Mouse (Mus musculus) kidney, adult 2 months (tissue): ENCODE measurements around the gene Mybpc1. TPM values are rescaled to one million over a fixed set of nuclear protein-coding genes. Genes with fewer than 3 reads are reported as not detected.
"Not testable (repeated sequence)": the region's sequence is repeated elsewhere in the genome, so short reads cannot be mapped to it uniquely, and the experiment has no call there.

Experiments
- DNase-seq: peaks from one replicate; pipeline ENCODE4 v3.0.0; 2021
- H3K27ac ChIP-seq: fragments of 200-500 bp; 2 replicates; pipeline ENCODE4 v1.5.1; 2012; ENCODE audit warnings: low read depth, low read length, control low read depth, inconsistent platforms; ENCODE audit not compliant: insufficient read depth
- H3K27me3 ChIP-seq: fragments of 200-500 bp; replicated peaks from 2 replicates; pipeline ENCODE4 v1.6.1; 2012; ENCODE audit warnings: mild to moderate bottlenecking, moderate library complexity, low read length, inconsistent platforms; ENCODE audit not compliant: control insufficient read depth, insufficient read depth
- H3K36me3 ChIP-seq: fragments of 200-500 bp; 2 replicates; pipeline ENCODE4 v1.6.1; 2012; ENCODE audit warnings: mild to moderate bottlenecking, moderate library complexity, low read length, inconsistent platforms; ENCODE audit not compliant: control insufficient read depth, insufficient read depth
- H3K4me1 ChIP-seq: fragments of 200-500 bp; 2 replicates; pipeline ENCODE4 v1.6.1; 2011; ENCODE audit warnings: low read length; ENCODE audit not compliant: control insufficient read depth, insufficient read depth
- H3K4me3 ChIP-seq: fragments of 200-500 bp; 2 replicates; pipeline ENCODE4 v1.5.1; 2011; ENCODE audit warnings: mild to moderate bottlenecking, low read depth, low read length, control low read depth; ENCODE audit not compliant: insufficient read depth
- CTCF ChIP-seq: fragments of 200-500 bp; conservative IDR thresholded peaks from 2 replicates; pipeline ENCODE4 v1.5.1; 2011; ENCODE audit warnings: low read depth, mild to moderate bottlenecking, control low read depth, low read length, moderate library complexity, mixed read lengths; ENCODE audit not compliant: insufficient read depth, insufficient read length
- POLR2A ChIP-seq: fragments of 200-500 bp; IDR thresholded peaks from one replicate; pipeline ENCODE4 v1.6.1; 2011; ENCODE audit warnings: low read depth, low read length, control low read depth
- WGBS: fragments of 180-500 bp; shearing (Covaris S2); methylation state at CpG from one replicate; pipeline ENCODE4 v1.1.7; 2018; 5-methylcytosine and 5-hydroxymethylcytosine counted together
- polyA plus RNA-seq: library from polyadenylated mRNA; depleted of rRNA; stranded (reverse); fragments of >200 nt; gene quantifications from 2 replicates; pipeline ENCODE4 v1.2.3, GENCODE M21; 2012

Mybpc1 gene
- polyA plus RNA-seq, 1 experiment: 7.8 TPM

- no peaks in the 10 kb centered on the region for H3K36me3 ChIP-seq
- no peaks in the 10 kb centered on the region for H3K27me3 ChIP-seq
- no peak overlapping the region for H3K4me3 ChIP-seq
- WGBS: 88% methylated on average over 6 of the region's 6 CpGs
- TF ChIP-seq POLR2A: no peak
- TF ChIP-seq CTCF: no peak
- no peak overlapping the region for H3K27ac ChIP-seq
- no peak for DNase-seq
- no peaks in the 10 kb centered on the region for H3K4me1 ChIP-seq
These were observed 47.9 kb downstream of the Mybpc1 start for GRCm38 (mm10) chr10:88557046-88557445.

- no peak overlapping the region for H3K27ac ChIP-seq
- H3K4me1 ChIP-seq: no peaks in the 10 kb centered on the region
- H3K4me3 ChIP-seq: no peak overlapping the region
- H3K27me3 ChIP-seq: no peaks in the 10 kb centered on the region; the same call in 1 of the 2 replicates
- no peaks in the 10 kb centered on the region for H3K36me3 ChIP-seq
- 96% methylated on average over 2 of the region's 2 CpGs for WGBS
- TF ChIP-seq CTCF (0 out of 2 replicates have a peak, but pooled peaks have one; percentile 4), POLR2A (no peak)
- no peak for DNase-seq
These were observed 52.2 kb downstream of the Mybpc1 start for GRCm38 (mm10) chr10:88552738-88553137.

GRCm38 (mm10) chr10:88550225-88550624, 54.7 kb downstream of the Mybpc1 start:
- TF ChIP-seq CTCF (0 out of 2 replicates have a peak, but pooled peaks have one; percentile 15), POLR2A (no peak)
- H3K4me1 ChIP-seq: no peaks in the 10 kb centered on the region
- no peak overlapping the region for H3K27ac ChIP-seq
- no peak for DNase-seq
- H3K27me3 ChIP-seq: no peaks in the 10 kb centered on the region; the same call in 1 of the 2 replicates
- WGBS: 87% methylated on average over 3 of the region's 3 CpGs
- H3K4me3 ChIP-seq: no peak overlapping the region
- H3K36me3 ChIP-seq: no peaks in the 10 kb centered on the region

GRCm38 (mm10) chr10:88547635-88548034, 57.3 kb downstream of the Mybpc1 start:
- no peaks in the 10 kb centered on the region; the same call in 1 of the 2 replicates for H3K27me3 ChIP-seq
- WGBS: 55% methylated on average over 2 of the region's 2 CpGs
- no peak overlapping the region for H3K4me3 ChIP-seq
- H3K36me3 ChIP-seq: no peaks in the 10 kb centered on the region
- DNase-seq: no peak
- no peak for TF ChIP-seq CTCF
- no peaks in the 10 kb centered on the region for H3K4me1 ChIP-seq
- H3K27ac ChIP-seq: no peak overlapping the region

GRCm38 (mm10) chr10:88530631-88531030, 74.3 kb downstream of the Mybpc1 start:
- Histone ChIP-seq H3K4me1 (no peaks in the 10 kb centered on the region), H3K27me3 (no peaks in the 10 kb centered on the region), H3K27ac (no peak overlapping the region), H3K4me3 (no peak overlapping the region), H3K36me3 (no peaks in the 10 kb centered on the region)
- no peak for DNase-seq
- TF ChIP-seq CTCF (no peak), POLR2A (no peak)
- 73% methylated on average over 5 of the region's 5 CpGs for WGBS

- no peaks in the 10 kb centered on the region for H3K27me3 ChIP-seq
- no peak overlapping the region for H3K4me3 ChIP-seq
- no peak overlapping the region for H3K27ac ChIP-seq
These were observed 80.9 kb downstream of the Mybpc1 start for GRCm38 (mm10) chr10:88524016-88524415.

GRCm38 (mm10) chr10:88523212-88523611, 81.7 kb downstream of the Mybpc1 start:
- Histone ChIP-seq H3K4me3 (no peak overlapping the region), H3K36me3 (no peaks in the 10 kb centered on the region), H3K4me1 (no peaks in the 10 kb centered on the region), H3K27ac (no peak overlapping the region), H3K27me3 (no peaks in the 10 kb centered on the region)
- no peak for DNase-seq
- 80% methylated on average over 1 of the region's 1 CpGs for WGBS
- TF ChIP-seq POLR2A: no peak
- TF ChIP-seq CTCF: no peak

More at GRCm38 (mm10) chr10:88524016-88524415, 80.9 kb downstream of the Mybpc1 start:
- WGBS: 94% methylated on average over 2 of the region's 2 CpGs
- H3K4me1 ChIP-seq: no peaks in the 10 kb centered on the region
- no peaks in the 10 kb centered on the region for H3K36me3 ChIP-seq
- no peak for TF ChIP-seq POLR2A
- no peak for TF ChIP-seq CTCF
- DNase-seq: no peak

GRCm38 (mm10) chr10:88522795-88523194, 82.2 kb downstream of the Mybpc1 start:
- no peak for TF ChIP-seq POLR2A
- no peak for TF ChIP-seq CTCF
- H3K27me3 ChIP-seq: no peaks in the 10 kb centered on the region
- no peak for DNase-seq
- no peaks in the 10 kb centered on the region for H3K36me3 ChIP-seq
- H3K27ac ChIP-seq: no peak overlapping the region
- H3K4me3 ChIP-seq: no peak overlapping the region
- 94% methylated on average over 8 of the region's 8 CpGs for WGBS
- no peaks in the 10 kb centered on the region for H3K4me1 ChIP-seq

GRCm38 (mm10) chr10:88515049-88515448, 89.9 kb downstream of the Mybpc1 start:
- H3K36me3 ChIP-seq, H3K27ac ChIP-seq, H3K4me3 ChIP-seq, H3K27me3 ChIP-seq: not testable (repeated sequence)
- WGBS: 82% methylated on average over 7 of the region's 7 CpGs
- peaks cover 21% of the 10 kb centered on the region; the same call in 1 of the 2 replicates for H3K4me1 ChIP-seq
- DNase-seq: peak; percentile 3
